Mouse (Mus musculus) kidney, postnatal 0 days (tissue): ENCODE measurements around the gene Olfr1444. TPM values are rescaled to one million over a fixed set of nuclear protein-coding genes. Genes with fewer than 3 reads are reported as not detected.

Source experiments
- ATAC-seq: fragments of 200-750 bp; cut with Nextera tagmentation; replicated peaks from 2 replicates; pipeline ENCODE4 v1.8.0; 2017; ENCODE audit warnings: low read depth, moderate number of reproducible peaks, moderate TSS enrichment, moderate library complexity; ENCODE audit not compliant: low FRiP score
- DNase-seq: peaks from one replicate; pipeline ENCODE4 v3.0.0-alpha.2; 2016; ENCODE audit warnings: low spot score
- H3K27ac ChIP-seq: fragments of 300-500 bp; sonication (generic); 2 replicates; pipeline ENCODE4 v1.5.1; 2014; ENCODE audit warnings: mild to moderate bottlenecking
- H3K27me3 ChIP-seq: fragments of 300-500 bp; sonication (generic); 2 replicates; pipeline ENCODE4 v1.6.1; 2014; ENCODE audit warnings: low read length, mixed read lengths; ENCODE audit not compliant: insufficient read depth
- H3K36me3 ChIP-seq: fragments of 300-500 bp; sonication (generic); 2 replicates; pipeline ENCODE4 v1.6.1; 2014; ENCODE audit warnings: low read length, mixed read lengths; ENCODE audit not compliant: insufficient read depth
- H3K4me1 ChIP-seq: fragments of 300-500 bp; sonication (generic); replicated peaks from 2 replicates; pipeline ENCODE4 v1.6.1; 2014; ENCODE audit warnings: antibody characterized with exemption, low read length, mixed read lengths; ENCODE audit not compliant: insufficient read depth
- H3K4me2 ChIP-seq: fragments of 300-500 bp; sonication (generic); 2 replicates; pipeline ENCODE4 v1.6.1; 2014; ENCODE audit warnings: mild to moderate bottlenecking, low read length, moderate library complexity, mixed read lengths
- H3K4me3 ChIP-seq: fragments of 300-500 bp; sonication (generic); replicated peaks from 2 replicates; pipeline ENCODE4 v1.5.1; 2014; ENCODE audit warnings: low read depth, low read length
- H3K9ac ChIP-seq: fragments of 300-500 bp; sonication (generic); 2 replicates; pipeline ENCODE4 v1.6.1; 2014; ENCODE audit warnings: low read depth, low read length
- H3K9me3 ChIP-seq: fragments of 300-500 bp; sonication (generic); replicated peaks from 2 replicates; pipeline ENCODE4 v1.6.1; 2016; ENCODE audit warnings: low read length, inconsistent platforms, mixed read lengths
- CTCF ChIP-seq: IDR thresholded peaks from 2 replicates; pipeline ENCODE4 v1.5.1; 2016; ENCODE audit warnings: antibody characterized with exemption, low read depth, mild to moderate bottlenecking, moderate library complexity
- WGBS: fragments of 180-500 bp; shearing (Covaris S2); extraction: QIAGEN DNeasy Blood & Tissue Kit; methylation state at CpG from one replicate; pipeline ENCODE4 v1.1.7; 2014; 5-methylcytosine and 5-hydroxymethylcytosine counted together
- polyA plus RNA-seq: library from polyadenylated mRNA; unstranded; fragments of >200 nt; fragmentation: Nextera tagmentation; extraction: Ambion mirVana; gene quantifications from 2 replicates; pipeline ENCODE4 v1.2.1, GENCODE M21; 2015

Olfr1444 gene
- not detected in 2 replicates for polyA plus RNA-seq

DNA sequence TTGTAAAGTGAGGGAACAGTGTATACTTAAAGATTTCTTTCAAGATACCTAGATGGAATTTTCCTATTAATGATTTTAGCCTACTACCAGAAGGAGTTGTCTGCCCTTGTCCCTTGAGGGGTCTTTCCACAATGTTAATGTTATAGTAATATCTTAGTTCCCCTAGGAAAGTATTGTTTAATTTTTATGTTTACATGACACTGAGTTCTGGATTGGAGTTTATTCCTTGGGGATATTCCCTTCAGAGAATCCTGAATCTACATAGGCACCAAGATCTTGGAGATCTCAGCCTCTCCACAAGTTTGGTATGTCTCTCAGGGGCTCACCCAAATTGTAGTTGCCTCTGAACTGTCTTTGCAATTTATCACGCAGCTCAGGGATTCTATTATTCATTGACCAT, at the start of gene Olfr1444:
TSS of gene Olfr1444 (plus strand) at position 301 of the 400 bp plus-strand sequence.
- no peaks in the 10 kb centered on the region for H3K4me1 ChIP-seq
- H3K36me3 ChIP-seq = no peaks in the 10 kb centered on the region
- H3K27me3 ChIP-seq = no peaks in the 10 kb centered on the region
- no peak within 1 kb of the TSS for H3K4me3 ChIP-seq
- H3K4me2 ChIP-seq = no peak within 1 kb of the TSS
- no peak for TF ChIP-seq CTCF
- no peaks in the 10 kb centered on the region for H3K9me3 ChIP-seq
- ATAC-seq = no peak
- no peak for DNase-seq
- H3K9ac ChIP-seq = no peak within 1 kb of the TSS
- WGBS = 62% methylated on average over 1 of the region's 1 CpGs
- no peak within 1 kb of the TSS for H3K27ac ChIP-seq

GRCm38 (mm10) chr19:12812644-12813364, 44.3 kb upstream of the Olfr1444 start:
- Histone ChIP-seq H3K9ac (no peak overlapping the region), H3K4me3 (no peak overlapping the region), H3K27me3 (no peaks in the 10 kb centered on the region), H3K27ac (no peak overlapping the region), H3K9me3 (no peaks in the 10 kb centered on the region), H3K4me1 (no peaks in the 10 kb centered on the region), H3K4me2 (no peak overlapping the region), H3K36me3 (no peaks in the 10 kb centered on the region)
- DNase-seq = no peak
- no peak for ATAC-seq
- WGBS = 68% methylated on average over 1 of the region's 1 CpGs
- no peak for TF ChIP-seq CTCF

- Histone ChIP-seq H3K36me3 (no peaks in the 10 kb centered on the region), H3K4me1 (no peaks in the 10 kb centered on the region), H3K27ac (no peak overlapping the region), H3K9me3 (no peaks in the 10 kb centered on the region), H3K4me2 (no peak overlapping the region), H3K9ac (no peak overlapping the region), H3K27me3 (no peaks in the 10 kb centered on the region), H3K4me3 (no peak overlapping the region)
- ATAC-seq (no peak), DNase-seq (no peak)
- WGBS = 65% methylated on average over 1 of the region's 1 CpGs
- TF ChIP-seq CTCF = no peak
Measured at GRCm38 (mm10) chr19:12813883-12814282, 43.2 kb upstream of the Olfr1444 start.

DNA sequence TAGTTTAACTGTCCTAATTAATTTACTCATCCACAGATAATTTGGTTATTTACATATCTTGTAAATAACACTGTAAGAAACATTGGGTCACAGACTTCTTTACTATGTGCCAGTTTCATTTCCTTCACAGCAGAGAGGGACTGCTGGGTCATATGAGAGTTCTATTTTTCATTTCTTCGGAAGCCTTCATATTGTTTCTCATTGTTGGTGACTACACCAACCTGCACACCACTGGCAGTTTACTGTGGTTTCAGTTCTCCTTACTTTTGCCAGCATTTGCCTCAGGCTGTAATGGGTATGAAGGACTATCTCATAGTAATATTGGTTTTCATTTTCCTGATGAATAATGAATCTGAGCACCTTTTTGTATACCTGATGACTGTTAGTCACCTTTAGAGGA, 38.6 kb upstream of the Olfr1444 start:
- WGBS = 94% methylated on average over 1 of the region's 1 CpGs
- H3K4me3 ChIP-seq = no peak overlapping the region
- no peaks in the 10 kb centered on the region for H3K9me3 ChIP-seq
- no peak overlapping the region for H3K27ac ChIP-seq
- no peaks in the 10 kb centered on the region for H3K27me3 ChIP-seq
- TF ChIP-seq CTCF = no peak
- H3K36me3 ChIP-seq = no peaks in the 10 kb centered on the region
- DNase-seq (no peak), ATAC-seq (no peak)
- H3K9ac ChIP-seq = no peak overlapping the region
- no peaks in the 10 kb centered on the region for H3K4me1 ChIP-seq
- no peak overlapping the region for H3K4me2 ChIP-seq

DNA sequence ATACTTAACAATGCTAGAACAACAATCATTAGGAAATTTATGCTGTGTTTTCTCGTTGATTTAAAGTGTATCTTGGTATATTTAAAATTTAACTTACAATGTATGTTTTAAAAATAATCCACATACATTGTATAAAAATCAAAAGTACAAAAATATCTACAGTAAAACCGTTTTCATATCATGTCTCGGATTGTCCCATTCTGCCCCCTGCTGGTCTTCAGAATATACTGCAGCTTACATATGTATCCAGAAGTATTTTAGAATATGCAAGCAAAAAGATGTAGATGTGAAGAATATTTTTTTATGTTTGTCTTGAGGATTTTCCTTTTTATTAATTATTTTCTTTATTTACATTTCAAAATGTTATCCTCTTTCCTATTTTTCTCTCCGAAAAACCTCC, 36.7 kb upstream of the Olfr1444 start:
- Histone ChIP-seq H3K36me3 (no peaks in the 10 kb centered on the region), H3K27me3 (no peaks in the 10 kb centered on the region), H3K9me3 (no peaks in the 10 kb centered on the region), H3K4me2 (no peak overlapping the region), H3K27ac (no peak overlapping the region), H3K4me3 (no peak overlapping the region), H3K4me1 (no peaks in the 10 kb centered on the region), H3K9ac (no peak overlapping the region)
- WGBS = 28% methylated on average over 4 of the region's 4 CpGs
- no peak for ATAC-seq
- TF ChIP-seq CTCF = peak; percentile 85
- DNase-seq = peak; percentile 68

DNA sequence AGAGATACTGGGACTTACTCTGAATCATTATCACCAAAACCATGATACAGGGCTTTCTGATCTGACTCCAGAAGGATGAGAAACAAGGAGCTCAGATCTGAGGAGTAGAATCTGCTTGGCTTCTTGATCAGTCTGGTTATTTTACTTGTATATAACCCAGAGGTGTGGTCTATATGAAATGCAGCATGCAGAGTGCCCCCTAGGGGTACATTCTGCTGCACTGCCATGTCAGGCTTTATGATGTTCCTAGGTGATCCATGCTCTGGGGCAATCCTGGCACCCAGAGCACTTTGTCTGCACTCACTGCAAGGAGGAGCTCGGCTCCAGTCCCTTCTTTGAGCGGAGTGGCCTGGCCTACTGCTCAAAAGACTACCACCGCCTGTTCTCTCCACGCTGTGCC, 32.5 kb upstream of the Olfr1444 start:
- 77% methylated on average over 4 of the region's 4 CpGs for WGBS
- H3K27ac ChIP-seq = no peak overlapping the region

More for the DNA sequence above, 32.5 kb upstream of the Olfr1444 start:
- no peak overlapping the region for H3K4me3 ChIP-seq
- ATAC-seq (no peak), DNase-seq (no peak)
- no peaks in the 10 kb centered on the region for H3K9me3 ChIP-seq
- TF ChIP-seq CTCF = peak; percentile 19; the same call in 1 of the 2 replicates
- no peak overlapping the region for H3K4me2 ChIP-seq
- no peaks in the 10 kb centered on the region for H3K36me3 ChIP-seq
- no peak overlapping the region for H3K9ac ChIP-seq
- H3K27me3 ChIP-seq = no peaks in the 10 kb centered on the region
- no peaks in the 10 kb centered on the region for H3K4me1 ChIP-seq
